Mouse (Mus musculus) midbrain, embryonic 13.5 days (tissue): ENCODE measurements around the gene Ints7. TPM values are rescaled to one million over a fixed set of nuclear protein-coding genes. Genes with fewer than 3 reads are reported as not detected.
A peak's percentile ranks its signal among the peaks of the same experiment; 100 is the strongest.

Experiments
- ATAC-seq: fragments of 200-750 bp; cut with Nextera tagmentation; 2 replicates; pipeline ENCODE4 v1.8.0; 2017; ENCODE audit warnings: mild to moderate bottlenecking, moderate TSS enrichment, moderate library complexity
- H3K27ac ChIP-seq: fragments of 300-500 bp; sonication (generic); 2 replicates; pipeline ENCODE4 v1.5.1; 2015; ENCODE audit warnings: inconsistent platforms, mild to moderate bottlenecking, moderate library complexity
- H3K27me3 ChIP-seq: fragments of 300-500 bp; sonication (generic); 2 replicates; pipeline ENCODE4 v1.6.1; 2015; ENCODE audit warnings: mild to moderate bottlenecking, inconsistent platforms
- H3K36me3 ChIP-seq: fragments of 300-500 bp; sonication (generic); 2 replicates; pipeline ENCODE4 v1.6.1; 2015; ENCODE audit warnings: mild to moderate bottlenecking, inconsistent platforms
- H3K4me1 ChIP-seq: fragments of 300-500 bp; sonication (generic); replicated peaks from 2 replicates; pipeline ENCODE4 v1.6.1; 2015; ENCODE audit warnings: inconsistent platforms
- H3K4me2 ChIP-seq: fragments of 300-500 bp; sonication (generic); replicated peaks from 2 replicates; pipeline ENCODE4 v1.6.1; 2015; ENCODE audit warnings: moderate library complexity, mild to moderate bottlenecking, inconsistent platforms
- H3K4me3 ChIP-seq: fragments of 300-500 bp; sonication (generic); replicated peaks from 2 replicates; pipeline ENCODE4 v1.5.1; 2015; ENCODE audit warnings: mild to moderate bottlenecking, inconsistent platforms
- H3K9ac ChIP-seq: fragments of 300-500 bp; sonication (generic); replicated peaks from 2 replicates; pipeline ENCODE4 v1.6.1; 2015; ENCODE audit warnings: mild to moderate bottlenecking, inconsistent platforms
- H3K9me3 ChIP-seq: fragments of 300-500 bp; sonication (generic); 2 replicates; pipeline ENCODE4 v1.6.1; 2016; ENCODE audit warnings: mild to moderate bottlenecking, inconsistent platforms
- WGBS: fragments of 180-500 bp; shearing (Covaris S2); methylation state at CpG from one replicate; pipeline ENCODE4 v1.1.7; 2015; 5-methylcytosine and 5-hydroxymethylcytosine counted together
- polyA plus RNA-seq: library from polyadenylated mRNA; unstranded; fragments of >200 nt; fragmentation: Nextera tagmentation; extraction: Ambion mirVana; gene quantifications from 2 replicates; pipeline ENCODE4 v1.2.1, GENCODE M21; 2015

Gene Ints7
- polyA plus RNA-seq, 1 experiment from 2014 or later = 47.2 TPM

DNA sequence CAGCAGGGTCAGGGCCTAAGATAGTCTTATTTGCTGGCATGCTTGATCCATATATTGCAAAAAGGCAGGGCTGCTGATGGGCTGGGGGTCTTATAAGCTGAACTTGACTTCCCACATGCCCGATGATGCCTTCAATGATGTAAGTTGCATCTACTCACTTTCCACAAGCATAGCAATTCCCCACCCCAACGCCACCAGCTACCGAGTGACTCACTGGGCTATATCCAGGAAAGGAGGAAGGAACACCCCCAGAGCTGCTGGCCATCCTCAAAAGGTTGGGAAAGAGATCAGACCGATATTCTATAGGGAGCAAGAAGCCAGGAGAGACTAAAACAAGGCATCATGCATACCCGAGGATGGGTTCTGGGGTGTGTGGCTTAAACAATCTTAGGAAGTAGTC is 15.7 kb upstream of the Ints7 start:
- H3K9ac ChIP-seq = no peak overlapping the region
- no peak overlapping the region for H3K4me2 ChIP-seq
- no peak overlapping the region for H3K27ac ChIP-seq
- WGBS = 95% methylated on average over 5 of the region's 5 CpGs
- 0 out of 2 replicates have a peak, but pooled peaks cover 6% of the 10 kb centered on the region for H3K36me3 ChIP-seq
- no peaks in the 10 kb centered on the region for H3K27me3 ChIP-seq
- no peak for ATAC-seq
- H3K9me3 ChIP-seq = no peaks in the 10 kb centered on the region
- H3K4me3 ChIP-seq = no peak overlapping the region
- no peaks in the 10 kb centered on the region for H3K4me1 ChIP-seq

DNA sequence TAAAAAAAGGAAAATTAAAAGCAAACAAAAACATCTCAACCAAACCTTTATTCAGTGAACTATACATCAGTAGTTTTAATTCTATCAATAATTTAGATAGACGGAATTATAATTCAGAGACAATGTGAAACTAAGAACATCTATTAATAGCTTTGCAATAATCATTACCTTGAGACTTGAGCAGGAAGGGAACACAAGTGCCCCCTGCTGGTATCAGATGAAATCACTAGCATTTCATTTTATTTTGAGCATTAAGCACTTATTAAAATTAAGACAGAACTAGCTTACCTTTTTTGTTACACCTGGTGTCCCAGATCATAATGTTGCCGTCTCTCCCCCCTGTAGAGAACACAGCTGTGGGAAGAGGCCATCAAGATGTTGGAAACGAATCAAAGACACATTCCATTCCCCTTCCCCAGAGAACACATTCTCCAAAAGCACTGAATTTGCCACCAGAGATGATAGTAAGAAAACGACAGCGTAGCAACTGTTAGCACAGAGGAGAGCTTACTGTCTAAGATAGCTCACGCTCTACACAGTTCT is 12.5 kb upstream of the Ints7 start:
- WGBS = 71% methylated on average over 6 of the region's 6 CpGs
- H3K9me3 ChIP-seq = no peaks in the 10 kb centered on the region

DNA sequence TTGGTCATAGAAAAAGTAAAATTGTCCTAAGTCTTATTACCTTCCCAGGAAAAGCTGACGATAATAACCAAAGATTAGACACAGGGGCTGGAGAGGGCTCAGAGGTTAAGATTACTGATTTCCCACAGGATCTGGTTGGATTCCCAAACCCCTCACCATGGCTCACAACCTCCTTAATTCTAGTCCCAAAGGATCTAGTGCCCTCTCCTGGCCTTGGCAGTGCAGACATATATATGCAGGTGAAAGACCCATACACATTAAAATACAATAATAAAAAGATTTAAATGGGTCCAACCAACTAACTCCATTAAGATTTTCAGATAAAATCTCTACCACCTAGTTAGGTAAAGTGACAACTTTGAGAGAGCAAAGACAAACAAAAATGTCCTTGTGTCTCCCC is 7.6 kb upstream of the Ints7 start:
- Histone ChIP-seq H3K9ac (no peak overlapping the region), H3K27me3 (no peaks in the 10 kb centered on the region), H3K4me2 (no peak overlapping the region), H3K4me3 (no peak overlapping the region), H3K36me3 (no peaks in the 10 kb centered on the region), H3K9me3 (no peaks in the 10 kb centered on the region), H3K27ac (no peak overlapping the region), H3K4me1 (no peaks in the 10 kb centered on the region)
- 80% methylated on average over 1 of the region's 1 CpGs for WGBS
- no peak for ATAC-seq

More for the DNA sequence above, 12.5 kb upstream of the Ints7 start:
- H3K27ac ChIP-seq = no peak overlapping the region
- H3K36me3 ChIP-seq = 0 out of 2 replicates have a peak, but pooled peaks cover under 1% of the 10 kb centered on the region
- ATAC-seq = no peak
- H3K4me1 ChIP-seq = no peaks in the 10 kb centered on the region
- H3K27me3 ChIP-seq = no peaks in the 10 kb centered on the region
- no peak overlapping the region for H3K9ac ChIP-seq
- no peak overlapping the region for H3K4me2 ChIP-seq
- no peak overlapping the region for H3K4me3 ChIP-seq

DNA sequence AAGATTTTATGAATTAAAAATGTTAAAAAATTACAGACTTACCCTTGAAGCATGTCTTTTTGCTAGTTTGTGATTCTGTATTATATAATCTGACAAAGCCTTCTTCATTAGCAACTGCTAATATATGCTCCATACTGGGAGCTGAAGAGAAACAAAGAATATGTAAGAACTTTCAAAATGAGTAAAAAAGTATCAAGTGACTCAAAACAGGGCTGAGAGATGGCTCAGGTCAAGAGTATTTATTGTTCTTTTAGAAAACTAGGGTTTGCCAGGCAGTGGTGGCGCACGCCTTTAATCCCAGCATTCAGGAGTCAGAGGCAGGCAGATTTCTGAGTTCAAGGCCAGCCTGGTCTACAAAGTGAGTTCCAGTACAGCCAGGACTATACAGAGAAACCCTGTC is 5.8 kb upstream of the Ints7 start:
- no peak for ATAC-seq
- Histone ChIP-seq H3K9me3 (no peaks in the 10 kb centered on the region), H3K9ac (no peak overlapping the region), H3K36me3 (no peaks in the 10 kb centered on the region), H3K4me2 (no peak overlapping the region), H3K4me3 (no peak overlapping the region), H3K27ac (no peak overlapping the region), H3K4me1 (peaks cover 7% of the 10 kb centered on the region), H3K27me3 (no peaks in the 10 kb centered on the region)
- 94% methylated on average over 2 of the region's 2 CpGs for WGBS

DNA sequence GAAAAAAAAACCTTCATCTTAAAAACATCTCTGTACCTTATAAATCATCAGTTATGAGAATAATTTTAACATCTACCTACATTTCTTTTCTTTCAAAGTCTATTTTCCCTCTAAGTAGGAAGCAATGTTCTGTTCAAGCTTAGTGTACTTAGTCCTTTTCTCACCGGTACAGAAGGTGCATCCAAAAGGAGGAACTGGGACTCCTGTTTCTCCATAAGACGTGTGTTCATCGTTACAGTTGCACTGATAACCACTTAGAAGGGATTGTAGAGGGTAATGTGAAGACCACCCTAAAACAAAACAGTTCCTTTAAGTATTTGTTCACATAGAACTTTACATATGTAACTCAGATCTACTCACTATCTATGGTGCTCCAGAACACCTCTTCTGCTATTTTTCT is 5.0 kb upstream of the Ints7 start:
- H3K4me2 ChIP-seq = no peak overlapping the region
- no peaks in the 10 kb centered on the region for H3K36me3 ChIP-seq
- peaks cover 11% of the 10 kb centered on the region for H3K4me1 ChIP-seq
- no peak overlapping the region for H3K4me3 ChIP-seq
- H3K27me3 ChIP-seq = no peaks in the 10 kb centered on the region
- no peaks in the 10 kb centered on the region for H3K9me3 ChIP-seq
- H3K9ac ChIP-seq = no peak overlapping the region
- H3K27ac ChIP-seq = no peak overlapping the region
- 87% methylated on average over 3 of the region's 3 CpGs for WGBS
- ATAC-seq = no peak

DNA sequence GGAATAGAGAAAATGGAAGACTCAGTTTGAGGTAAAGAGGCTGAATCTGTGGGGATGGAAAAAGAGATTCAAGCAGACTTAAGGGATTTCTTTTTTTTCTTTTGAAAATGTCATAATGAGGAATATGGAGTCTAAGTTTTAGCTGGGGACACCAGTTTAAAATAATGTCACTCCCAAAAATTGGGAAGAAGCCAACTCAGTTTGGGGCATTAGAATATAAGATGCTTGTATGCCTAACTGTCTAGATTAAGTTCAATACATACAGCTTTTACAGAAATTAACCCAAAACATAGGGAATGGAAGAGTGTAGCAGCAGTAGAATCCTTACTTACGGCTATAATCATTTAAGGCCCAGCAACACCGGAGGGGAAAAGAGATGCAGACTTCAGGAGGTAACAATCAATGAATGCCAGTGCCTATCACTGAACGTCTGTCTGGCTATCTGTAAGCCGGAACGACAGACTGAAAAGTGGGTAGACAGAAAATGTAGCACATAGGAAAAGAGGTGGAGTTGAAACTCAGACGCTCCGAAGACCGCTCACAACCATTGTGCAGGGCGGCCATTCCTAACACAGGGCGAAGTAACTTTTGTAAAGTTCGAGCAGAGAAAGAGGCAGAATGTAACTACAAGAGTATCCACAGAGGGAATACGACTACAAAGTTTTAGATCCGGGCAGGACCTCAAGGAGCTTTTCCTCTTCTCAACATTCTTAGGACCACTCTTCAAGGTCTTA is 1.4 kb upstream of the Ints7 start:
- ATAC-seq = no peak
- Histone ChIP-seq H3K27ac (0 out of 2 replicates have a peak overlapping the region, but pooled peaks have one; percentile 3), H3K4me3 (peak overlapping the region; percentile 76), H3K27me3 (no peaks in the 10 kb centered on the region), H3K9ac (peak overlapping the region; percentile 66), H3K9me3 (no peaks in the 10 kb centered on the region), H3K4me2 (peak overlapping the region; percentile 91), H3K4me1 (peaks cover 36% of the 10 kb centered on the region), H3K36me3 (no peaks in the 10 kb centered on the region)
- 2% methylated on average over 13 of the region's 13 CpGs for WGBS

DNA sequence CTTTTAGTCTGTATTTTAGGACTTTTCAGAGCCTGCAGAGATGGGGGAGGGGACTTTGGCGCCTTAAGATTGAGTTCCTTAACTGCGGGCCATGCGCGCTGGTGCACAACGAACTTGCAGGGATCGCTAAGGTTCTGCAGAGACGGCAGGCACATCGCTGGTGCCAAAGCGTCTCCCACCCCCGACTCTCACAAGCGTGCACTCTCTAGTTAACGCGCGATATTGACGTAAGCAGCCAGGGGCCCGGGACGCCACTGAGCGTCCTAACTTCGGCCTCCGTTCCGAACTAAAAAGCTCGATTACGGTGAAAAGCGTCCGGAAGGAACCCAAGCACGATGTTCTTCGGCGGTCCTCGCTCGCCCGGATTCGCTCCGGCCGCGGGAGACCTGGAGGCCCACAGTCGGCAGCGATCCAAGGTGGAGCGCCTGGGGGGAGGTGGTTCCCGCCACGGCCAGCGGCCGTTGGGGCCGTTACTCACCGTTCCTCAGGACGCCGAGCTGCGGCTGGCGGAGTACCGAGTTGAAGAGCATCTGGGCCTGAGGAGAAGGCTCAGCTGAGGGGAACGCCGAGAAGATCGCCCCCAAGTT is 472 bp upstream of the Ints7 start:
- Histone ChIP-seq H3K9me3 (no peaks in the 10 kb centered on the region; the same call in 1 of the 2 replicates), H3K4me1 (peaks cover 36% of the 10 kb centered on the region), H3K36me3 (0 out of 2 replicates have a peak, but pooled peaks cover 2% of the 10 kb centered on the region), H3K27me3 (no peaks in the 10 kb centered on the region), H3K9ac (peak overlapping the region; percentile 66), H3K4me2 (peak overlapping the region; percentile 91), H3K27ac (peak overlapping the region; percentile 53), H3K4me3 (peak overlapping the region; percentile 76)
- ATAC-seq = peak; percentile 22
- under 1% methylated on average over 52 of the region's 52 CpGs for WGBS

DNA sequence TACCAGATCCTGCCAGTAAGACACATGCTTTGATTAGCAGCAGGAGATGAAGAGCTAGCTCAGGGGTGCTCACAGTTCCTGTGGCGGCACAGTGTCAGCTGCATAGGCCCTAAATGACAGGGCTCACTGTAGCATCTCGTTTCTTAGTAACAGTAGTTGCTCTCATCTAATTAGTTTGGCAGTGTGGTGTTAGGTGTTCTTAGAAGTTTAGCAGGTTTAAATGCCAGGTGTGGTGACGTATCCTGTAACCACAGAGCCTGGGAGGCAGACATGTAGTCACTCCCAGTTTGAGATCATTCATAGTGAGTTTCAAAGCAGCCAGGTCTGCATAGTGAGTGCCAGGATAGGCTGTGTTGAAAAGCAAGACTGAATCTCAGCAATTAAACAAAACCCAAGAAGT is 4.1 kb downstream of the Ints7 start:
- Histone ChIP-seq H3K4me3 (no peak overlapping the region), H3K4me2 (no peak overlapping the region), H3K9me3 (no peaks in the 10 kb centered on the region; the same call in 1 of the 2 replicates), H3K27ac (no peak overlapping the region), H3K27me3 (no peaks in the 10 kb centered on the region), H3K4me1 (peaks cover 29% of the 10 kb centered on the region), H3K9ac (no peak overlapping the region), H3K36me3 (peaks cover 28% of the 10 kb centered on the region)
- ATAC-seq = no peak
- WGBS = 97% methylated on average over 3 of the region's 3 CpGs

DNA sequence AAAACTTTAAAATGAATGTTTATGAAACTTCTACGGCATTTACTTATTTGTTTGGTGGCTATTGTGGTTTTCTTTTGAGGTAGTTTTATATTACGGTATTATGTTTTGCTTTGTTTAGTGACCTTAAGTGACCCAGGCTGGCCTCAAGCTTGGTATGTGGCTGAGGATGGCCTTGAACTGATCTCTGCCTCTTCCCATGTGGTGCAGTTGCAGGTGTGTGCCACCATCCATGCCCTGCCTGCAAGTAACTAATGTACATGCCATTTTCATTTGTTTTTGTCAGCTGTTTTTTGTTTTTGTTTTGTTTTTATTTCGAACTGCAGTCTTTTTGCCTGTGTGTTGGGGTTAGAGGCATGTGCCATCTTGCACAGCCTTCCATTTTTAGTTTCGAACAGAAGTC is 6.2 kb downstream of the Ints7 start:
- Histone ChIP-seq H3K4me1 (peaks cover 19% of the 10 kb centered on the region), H3K4me2 (no peak overlapping the region), H3K27ac (no peak overlapping the region), H3K9me3 (no peaks in the 10 kb centered on the region; the same call in 1 of the 2 replicates), H3K27me3 (no peaks in the 10 kb centered on the region), H3K36me3 (peaks cover 40% of the 10 kb centered on the region), H3K9ac (no peak overlapping the region), H3K4me3 (no peak overlapping the region)
- ATAC-seq = no peak
- WGBS = 94% methylated on average over 4 of the region's 4 CpGs

DNA sequence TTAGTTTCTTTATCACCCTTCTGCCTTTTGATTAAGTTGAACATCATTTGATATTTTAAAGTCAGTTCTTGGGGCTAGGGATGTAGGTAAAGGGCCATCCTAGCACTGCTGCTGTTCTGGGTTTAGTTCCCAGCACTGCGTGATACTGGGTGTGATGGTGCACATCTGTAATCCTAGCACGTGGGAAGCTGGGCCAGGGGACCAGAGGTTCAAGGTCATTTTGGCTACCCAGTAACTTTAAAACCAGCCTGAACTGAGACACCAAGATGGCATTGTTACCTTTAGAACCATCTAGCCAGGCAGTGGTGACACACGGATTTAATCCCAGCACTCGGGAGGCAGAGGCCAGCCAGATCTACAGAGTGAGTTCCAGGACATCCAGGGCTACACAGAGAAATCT is 8.4 kb downstream of the Ints7 start:
- no peaks in the 10 kb centered on the region for H3K27me3 ChIP-seq
- no peak overlapping the region for H3K4me2 ChIP-seq
- H3K4me1 ChIP-seq = no peaks in the 10 kb centered on the region
- H3K36me3 ChIP-seq = peaks cover 61% of the 10 kb centered on the region
- H3K4me3 ChIP-seq = no peak overlapping the region
- no peak overlapping the region for H3K9ac ChIP-seq
- 96% methylated on average over 4 of the region's 4 CpGs for WGBS
- ATAC-seq = no peak
- H3K27ac ChIP-seq = no peak overlapping the region
- H3K9me3 ChIP-seq = no peaks in the 10 kb centered on the region; the same call in 1 of the 2 replicates

DNA sequence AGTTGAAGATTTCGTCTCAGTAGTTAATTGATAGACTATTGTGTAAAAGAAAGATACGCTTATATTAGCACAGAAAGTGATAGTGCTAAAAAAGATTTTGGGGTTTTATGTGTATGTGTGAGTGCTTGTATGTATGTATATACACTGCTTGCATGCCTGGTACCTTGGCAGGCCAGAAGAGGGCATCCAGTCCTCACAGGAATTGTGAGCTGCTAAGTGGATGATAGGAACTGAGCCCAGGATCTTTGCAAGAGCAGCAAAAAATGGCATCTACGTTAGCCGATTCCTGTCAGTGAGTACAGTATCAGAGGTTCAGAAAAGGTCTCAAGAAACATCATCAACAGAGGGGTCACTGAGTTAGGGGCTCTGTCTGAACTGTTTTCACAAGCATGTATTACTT is 9.0 kb downstream of the Ints7 start:
- Histone ChIP-seq H3K27ac (no peak overlapping the region), H3K36me3 (peaks cover 66% of the 10 kb centered on the region), H3K4me1 (no peaks in the 10 kb centered on the region), H3K27me3 (no peaks in the 10 kb centered on the region), H3K4me3 (no peak overlapping the region), H3K9ac (no peak overlapping the region), H3K4me2 (no peak overlapping the region), H3K9me3 (no peaks in the 10 kb centered on the region; the same call in 1 of the 2 replicates)
- no peak for ATAC-seq
- 88% methylated on average over 4 of the region's 4 CpGs for WGBS

DNA sequence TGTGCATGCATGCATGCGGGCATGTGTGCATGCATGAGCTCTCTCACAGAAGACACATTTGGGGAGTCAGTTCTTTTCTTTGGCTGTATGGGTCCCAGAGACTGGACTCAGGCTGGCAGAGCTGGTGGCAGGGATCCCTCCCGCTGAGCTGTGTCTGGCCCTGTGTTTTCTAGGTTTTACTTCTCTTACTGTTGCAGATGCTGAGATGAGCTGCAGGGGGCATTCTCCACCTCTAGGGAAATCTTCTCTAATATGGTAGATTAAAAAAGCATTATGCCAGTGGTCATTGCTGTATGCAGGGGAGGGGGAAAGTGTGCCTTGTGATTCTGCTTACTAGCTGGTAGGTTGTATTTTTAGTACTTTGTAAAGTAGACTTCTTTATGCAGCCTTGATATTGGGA is 10.3 kb downstream of the Ints7 start:
- peaks cover 64% of the 10 kb centered on the region for H3K36me3 ChIP-seq
- H3K4me3 ChIP-seq = no peak overlapping the region
- H3K27me3 ChIP-seq = no peaks in the 10 kb centered on the region
- H3K4me2 ChIP-seq = no peak overlapping the region
- H3K9ac ChIP-seq = no peak overlapping the region
- H3K27ac ChIP-seq = no peak overlapping the region
- no peak for ATAC-seq
- WGBS = 91% methylated on average over 2 of the region's 2 CpGs
- H3K4me1 ChIP-seq = no peaks in the 10 kb centered on the region
- H3K9me3 ChIP-seq = no peaks in the 10 kb centered on the region
